Mouse (Mus musculus) liver, embryonic 14.5 days (tissue): ENCODE measurements at regions not wholly inside any gene's neighbourhood (a gene's known extent, or its start where the extent isn't known, plus 50 kb on each side); places are given as distances from the start of the nearest gene placed in this dataset.

Experiments used
- CTCF ChIP-seq: IDR thresholded peaks from 2 replicates; pipeline ENCODE4 v1.5.1; 2016; ENCODE audit warnings: antibody characterized with exemption, low read depth, control low read depth
- EP300 ChIP-seq: IDR thresholded peaks from 2 replicates; pipeline ENCODE4 v1.6.1; 2016; ENCODE audit warnings: antibody characterized with exemption, low read depth

GRCm38 (mm10) chr2:92788875-92789274 lies 126.0 kb upstream of the Syt13 start:
- no peak for TF ChIP-seq CTCF
- TF ChIP-seq EP300, result no peak
